Mouse (Mus musculus): ENCODE data around the gene Krt32.

- TF ChIP-seq POLR2A (IDR thresholded peaks at IDR 0.05; ENCODE audit: borderline replicate concordance, insufficient read depth, low read length) = no peak
- TF ChIP-seq CTCF (IDR thresholded peaks at IDR 0.05; ENCODE audit: borderline replicate concordance, insufficient read depth, low read depth, low read length) = no peak
These were observed 25.1 kb upstream of the Krt32 start for GRCm38 (mm10) chr11:100112935-100113741.
